Mouse (Mus musculus) kidney, postnatal 0 days (tissue): ENCODE results near the gene Stpg4. TPM values are rescaled to one million over a fixed set of nuclear protein-coding genes. Genes with fewer than 3 reads are reported as not detected.

Experiments used
- ATAC-seq: fragments of 200-750 bp; cut with Nextera tagmentation; replicated peaks from 2 replicates; pipeline ENCODE4 v1.8.0; 2017; ENCODE audit warnings: low read depth, moderate number of reproducible peaks, moderate TSS enrichment, moderate library complexity; ENCODE audit not compliant: low FRiP score
- DNase-seq: peaks from one replicate; pipeline ENCODE4 v3.0.0-alpha.2; 2016; ENCODE audit warnings: low spot score
- H3K27ac ChIP-seq: fragments of 300-500 bp; sonication (generic); 2 replicates; pipeline ENCODE4 v1.5.1; 2014; ENCODE audit warnings: mild to moderate bottlenecking
- H3K27me3 ChIP-seq: fragments of 300-500 bp; sonication (generic); 2 replicates; pipeline ENCODE4 v1.6.1; 2014; ENCODE audit warnings: low read length, mixed read lengths; ENCODE audit not compliant: insufficient read depth
- H3K36me3 ChIP-seq: fragments of 300-500 bp; sonication (generic); 2 replicates; pipeline ENCODE4 v1.6.1; 2014; ENCODE audit warnings: low read length, mixed read lengths; ENCODE audit not compliant: insufficient read depth
- H3K4me1 ChIP-seq: fragments of 300-500 bp; sonication (generic); replicated peaks from 2 replicates; pipeline ENCODE4 v1.6.1; 2014; ENCODE audit warnings: antibody characterized with exemption, low read length, mixed read lengths; ENCODE audit not compliant: insufficient read depth
- H3K4me2 ChIP-seq: fragments of 300-500 bp; sonication (generic); 2 replicates; pipeline ENCODE4 v1.6.1; 2014; ENCODE audit warnings: mild to moderate bottlenecking, low read length, moderate library complexity, mixed read lengths
- H3K4me3 ChIP-seq: fragments of 300-500 bp; sonication (generic); replicated peaks from 2 replicates; pipeline ENCODE4 v1.5.1; 2014; ENCODE audit warnings: low read depth, low read length
- H3K9ac ChIP-seq: fragments of 300-500 bp; sonication (generic); 2 replicates; pipeline ENCODE4 v1.6.1; 2014; ENCODE audit warnings: low read depth, low read length
- H3K9me3 ChIP-seq: fragments of 300-500 bp; sonication (generic); replicated peaks from 2 replicates; pipeline ENCODE4 v1.6.1; 2016; ENCODE audit warnings: low read length, inconsistent platforms, mixed read lengths
- CTCF ChIP-seq: IDR thresholded peaks from 2 replicates; pipeline ENCODE4 v1.5.1; 2016; ENCODE audit warnings: antibody characterized with exemption, low read depth, mild to moderate bottlenecking, moderate library complexity
- WGBS: fragments of 180-500 bp; shearing (Covaris S2); extraction: QIAGEN DNeasy Blood & Tissue Kit; methylation state at CpG from one replicate; pipeline ENCODE4 v1.1.7; 2014; 5-methylcytosine and 5-hydroxymethylcytosine counted together
- polyA plus RNA-seq: library from polyadenylated mRNA; unstranded; fragments of >200 nt; fragmentation: Nextera tagmentation; extraction: Ambion mirVana; gene quantifications from 2 replicates; pipeline ENCODE4 v1.2.1, GENCODE M21; 2015

The Stpg4 gene
- polyA plus RNA-seq, 1 experiment from 2014 or later = not detected

- no peak for TF ChIP-seq CTCF
- no peak for ATAC-seq
- under 1% methylated on average over 13 of the region's 13 CpGs for WGBS
These were observed 17.9 kb upstream of the Stpg4 start for GRCm38 (mm10) chr17:87445337-87445916.

GRCm38 (mm10) chr17:87444763-87445162 lies 17.2 kb upstream of the Stpg4 start:
- no peak for ATAC-seq
- Histone ChIP-seq H3K27ac (no peak overlapping the region), H3K27me3 (no peaks in the 10 kb centered on the region), H3K4me1 (peaks cover 20% of the 10 kb centered on the region), H3K9me3 (no peaks in the 10 kb centered on the region), H3K9ac (no peak overlapping the region), H3K4me3 (peak overlapping the region; percentile 24), H3K36me3 (no peaks in the 10 kb centered on the region), H3K4me2 (peak overlapping the region; percentile 50)
- TF ChIP-seq CTCF = no peak
- DNase-seq = no peak
- WGBS = 30% methylated on average over 4 of the region's 4 CpGs

More at GRCm38 (mm10) chr17:87445337-87445916, 17.9 kb upstream of the Stpg4 start:
- Histone ChIP-seq H3K9me3 (no peaks in the 10 kb centered on the region), H3K9ac (peak overlapping the region; percentile 98), H3K4me1 (peaks cover 20% of the 10 kb centered on the region), H3K4me3 (peak overlapping the region; percentile 78), H3K4me2 (peak overlapping the region; percentile 76), H3K27me3 (no peaks in the 10 kb centered on the region), H3K36me3 (no peaks in the 10 kb centered on the region), H3K27ac (peak overlapping the region; percentile 94)
- no peak for DNase-seq

- Histone ChIP-seq H3K27ac (no peak overlapping the region), H3K36me3 (0 out of 2 replicates have a peak, but pooled peaks cover 4% of the 10 kb centered on the region), H3K4me2 (no peak overlapping the region), H3K4me1 (peaks cover 18% of the 10 kb centered on the region), H3K9ac (no peak overlapping the region), H3K27me3 (no peaks in the 10 kb centered on the region), H3K9me3 (no peaks in the 10 kb centered on the region), H3K4me3 (no peak overlapping the region)
- ATAC-seq (no peak), DNase-seq (no peak)
- no peak for TF ChIP-seq CTCF
- 47% methylated on average over 2 of the region's 2 CpGs for WGBS
These were observed 14.0 kb upstream of the Stpg4 start for GRCm38 (mm10) chr17:87441537-87441936.

- ATAC-seq (no peak), DNase-seq (no peak)
- Histone ChIP-seq H3K4me1 (peaks cover 14% of the 10 kb centered on the region), H3K27me3 (no peaks in the 10 kb centered on the region), H3K4me3 (no peak overlapping the region), H3K4me2 (no peak overlapping the region), H3K27ac (no peak overlapping the region), H3K9ac (no peak overlapping the region), H3K36me3 (peaks cover 20% of the 10 kb centered on the region), H3K9me3 (no peaks in the 10 kb centered on the region)
- WGBS = 87% methylated on average over 2 of the region's 2 CpGs
- no peak for TF ChIP-seq CTCF
These were observed 11.9 kb upstream of the Stpg4 start for GRCm38 (mm10) chr17:87439441-87439840.

GRCm38 (mm10) chr17:87433929-87434328 lies 6.4 kb upstream of the Stpg4 start:
- no peak for TF ChIP-seq CTCF
- Histone ChIP-seq H3K9me3 (no peaks in the 10 kb centered on the region), H3K4me1 (no peaks in the 10 kb centered on the region), H3K27me3 (no peaks in the 10 kb centered on the region), H3K9ac (no peak overlapping the region), H3K4me3 (no peak overlapping the region), H3K36me3 (peaks cover 52% of the 10 kb centered on the region), H3K4me2 (no peak overlapping the region), H3K27ac (no peak overlapping the region)
- no peak for DNase-seq
- WGBS = 90% methylated on average over 3 of the region's 3 CpGs
- no peak for ATAC-seq

- TF ChIP-seq CTCF = no peak
- Histone ChIP-seq H3K27me3 (no peaks in the 10 kb centered on the region), H3K36me3 (peaks cover 52% of the 10 kb centered on the region), H3K9me3 (no peaks in the 10 kb centered on the region), H3K4me1 (no peaks in the 10 kb centered on the region), H3K4me3 (no peak overlapping the region), H3K9ac (no peak overlapping the region), H3K27ac (no peak overlapping the region), H3K4me2 (no peak overlapping the region)
- 96% methylated on average over 5 of the region's 5 CpGs for WGBS
- DNase-seq (no peak), ATAC-seq (no peak)
These were observed 5.2 kb upstream of the Stpg4 start for GRCm38 (mm10) chr17:87432743-87433142.

GRCm38 (mm10) chr17:87432314-87432713 lies 4.8 kb upstream of the Stpg4 start:
- Histone ChIP-seq H3K9me3 (no peaks in the 10 kb centered on the region), H3K9ac (no peak overlapping the region), H3K4me1 (no peaks in the 10 kb centered on the region), H3K4me2 (no peak overlapping the region), H3K4me3 (no peak overlapping the region), H3K27me3 (no peaks in the 10 kb centered on the region), H3K27ac (no peak overlapping the region), H3K36me3 (peaks cover 52% of the 10 kb centered on the region)
- DNase-seq = no peak
- ATAC-seq = no peak
- no peak for TF ChIP-seq CTCF
